Mouse (Mus musculus): Measurements from ENCODE around the gene En1. TPM values are rescaled to one million over a fixed set of nuclear protein-coding genes. Genes with fewer than 3 reads are reported as not detected.

En1 gene
- polyA plus RNA-seq, 2 experiments: 0.01 TPM; not detected in 1

- no peak for ATAC-seq (ENCODE audit: insufficient read depth)
- no peaks in the 10 kb centered on the region for H3K27me3 ChIP-seq (ENCODE audit: control insufficient read depth, insufficient read depth, low read length)
- no peaks in the 10 kb centered on the region for H3K9me3 ChIP-seq (ENCODE audit: control insufficient read depth, low read length)
- DNase-seq (ENCODE audit: low read depth in 3 of 3, low spot score in 3 of 3): no peak
- 52% methylated on average over 4 of the region's 4 CpGs for WGBS (ENCODE audit: insufficient replicate concordance)
- no peak overlapping the region for H3K4me2 ChIP-seq (ENCODE audit: low read depth)
- no peak overlapping the region for H3K27ac ChIP-seq
- TF ChIP-seq EP300 (IDR thresholded peaks at IDR 0.05; ENCODE audit: low read depth): no peak
- no peak for TF ChIP-seq CTCF (IDR thresholded peaks at IDR 0.05; ENCODE audit: low read depth)
- H3K36me3 ChIP-seq (replicated peaks; ENCODE audit: control insufficient read depth, insufficient read depth, low read depth): no peaks in the 10 kb centered on the region
- no peak overlapping the region for H3K9ac ChIP-seq (replicated peaks)
- no peaks in the 10 kb centered on the region for H3K4me1 ChIP-seq (replicated peaks; ENCODE audit: control insufficient read depth in 2 of 2, insufficient read depth in 2 of 2, low read length in 1 of 2)
- H3K4me3 ChIP-seq (ENCODE audit: insufficient read depth in 1 of 2, low read depth in 2 of 2, low read length in 2 of 2): no peak overlapping the region
Observed at GRCm38 (mm10) chr1:120581306-120581705, 20.9 kb upstream of the En1 start.

- ATAC-seq (ENCODE audit: insufficient read depth): no peak
- H3K27me3 ChIP-seq (ENCODE audit: control insufficient read depth, insufficient read depth, low read length): no peaks in the 10 kb centered on the region
- TF ChIP-seq CTCF (IDR thresholded peaks at IDR 0.05; ENCODE audit: low read depth) (no peak), EP300 (IDR thresholded peaks at IDR 0.05; ENCODE audit: low read depth) (no peak)
- DNase-seq (ENCODE audit: low read depth in 3 of 3, low spot score in 3 of 3): no peak
- no peaks in the 10 kb centered on the region for H3K4me1 ChIP-seq (replicated peaks; ENCODE audit: control insufficient read depth in 2 of 2, insufficient read depth in 2 of 2, low read length in 1 of 2)
- no peak overlapping the region for H3K4me3 ChIP-seq (ENCODE audit: insufficient read depth in 1 of 2, low read depth in 2 of 2, low read length in 2 of 2)
- H3K27ac ChIP-seq: no peak overlapping the region
- H3K36me3 ChIP-seq (replicated peaks; ENCODE audit: control insufficient read depth, insufficient read depth, low read depth): no peaks in the 10 kb centered on the region
- H3K4me2 ChIP-seq (ENCODE audit: low read depth): no peak overlapping the region
- 18% methylated on average over 2 of the region's 2 CpGs for WGBS (ENCODE audit: insufficient replicate concordance)
- no peaks in the 10 kb centered on the region for H3K9me3 ChIP-seq (ENCODE audit: control insufficient read depth, low read length)
- no peak overlapping the region for H3K9ac ChIP-seq (replicated peaks)
Observed at GRCm38 (mm10) chr1:120585481-120585880, 16.7 kb upstream of the En1 start.

DNA sequence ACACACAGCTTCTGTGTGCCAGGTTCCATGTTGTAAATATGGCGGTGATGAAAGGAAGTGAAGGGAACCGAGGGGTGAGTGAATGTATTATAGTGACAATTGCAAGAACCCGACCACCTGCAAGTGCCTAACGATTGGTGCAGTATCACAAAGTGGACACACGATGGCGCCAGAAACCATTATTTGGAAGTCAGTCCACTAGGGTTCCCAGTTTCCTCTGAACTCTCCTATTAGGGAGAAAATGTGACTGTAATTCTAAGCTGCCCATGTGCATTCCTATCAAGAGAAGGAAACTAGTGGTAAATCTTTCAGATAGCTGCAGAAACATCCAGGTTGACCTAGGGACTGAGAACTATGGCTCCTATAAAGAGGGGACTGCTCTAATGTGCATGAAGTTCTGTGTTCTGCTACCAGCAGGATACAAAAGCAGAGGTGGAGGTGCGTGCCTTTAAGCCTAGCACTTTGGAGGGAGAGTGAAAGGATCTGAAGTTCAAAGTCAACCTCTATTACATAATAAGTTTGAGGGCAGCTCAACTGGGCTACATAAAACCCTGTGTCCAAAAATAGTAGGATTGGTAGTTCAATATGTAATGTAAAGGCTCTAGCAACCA lies 15.6 kb upstream of the En1 start:
- Histone ChIP-seq H3K27me3 (ENCODE audit: control insufficient read depth, insufficient read depth, low read length) (peaks cover 6% of the 10 kb centered on the region), H3K27ac (no peak overlapping the region), H3K9ac (replicated peaks) (no peak overlapping the region), H3K4me2 (ENCODE audit: low read depth) (no peak overlapping the region), H3K36me3 (replicated peaks; ENCODE audit: control insufficient read depth, insufficient read depth, low read depth) (no peaks in the 10 kb centered on the region), H3K4me3 (ENCODE audit: insufficient read depth in 1 of 2, low read depth in 2 of 2, low read length in 2 of 2) (no peak overlapping the region), H3K4me1 (replicated peaks; ENCODE audit: control insufficient read depth in 2 of 2, insufficient read depth in 2 of 2, low read length in 1 of 2) (no peaks in the 10 kb centered on the region), H3K9me3 (ENCODE audit: control insufficient read depth, low read length) (no peaks in the 10 kb centered on the region)
- TF ChIP-seq EP300 (IDR thresholded peaks at IDR 0.05; ENCODE audit: low read depth) (no peak), CTCF (IDR thresholded peaks at IDR 0.05; ENCODE audit: low read depth) (peak; percentile 75)
- DNase-seq (ENCODE audit: low read depth in 3 of 3, low spot score in 3 of 3): peak; percentile 16 to 24 (median 20)
- ATAC-seq (ENCODE audit: insufficient read depth): no peak
- WGBS (ENCODE audit: insufficient replicate concordance): 9% methylated on average over 7 of the region's 7 CpGs

GRCm38 (mm10) chr1:120587431-120587830 lies 14.8 kb upstream of the En1 start:
- H3K27me3 ChIP-seq (ENCODE audit: control insufficient read depth, insufficient read depth, low read length): peaks cover 11% of the 10 kb centered on the region
- TF ChIP-seq EP300 (IDR thresholded peaks at IDR 0.05; ENCODE audit: low read depth) (no peak), CTCF (IDR thresholded peaks at IDR 0.05; ENCODE audit: low read depth) (no peak)
- 47% methylated on average over 11 of the region's 12 CpGs for WGBS (ENCODE audit: insufficient replicate concordance)

GRCm38 (mm10) chr1:120587960-120588359 lies 14.3 kb upstream of the En1 start:
- no peak for ATAC-seq (ENCODE audit: insufficient read depth)
- WGBS (ENCODE audit: insufficient replicate concordance): 60% methylated on average over 4 of the region's 4 CpGs
- no peak for TF ChIP-seq CTCF (IDR thresholded peaks at IDR 0.05; ENCODE audit: low read depth)
- no peak for TF ChIP-seq EP300 (IDR thresholded peaks at IDR 0.05; ENCODE audit: low read depth)
- Histone ChIP-seq H3K27me3 (ENCODE audit: control insufficient read depth, insufficient read depth, low read length) (peaks cover 15% of the 10 kb centered on the region), H3K36me3 (replicated peaks; ENCODE audit: control insufficient read depth, insufficient read depth, low read depth) (no peaks in the 10 kb centered on the region), H3K9ac (replicated peaks) (no peak overlapping the region), H3K9me3 (ENCODE audit: control insufficient read depth, low read length) (no peaks in the 10 kb centered on the region), H3K4me2 (ENCODE audit: low read depth) (no peak overlapping the region), H3K4me1 (replicated peaks; ENCODE audit: control insufficient read depth in 2 of 2, insufficient read depth in 2 of 2, low read length in 1 of 2) (no peaks in the 10 kb centered on the region), H3K27ac (no peak overlapping the region), H3K4me3 (ENCODE audit: insufficient read depth in 1 of 2, low read depth in 2 of 2, low read length in 2 of 2) (no peak overlapping the region)
- no peak for DNase-seq (ENCODE audit: low read depth in 3 of 3, low spot score in 3 of 3)

More at GRCm38 (mm10) chr1:120587431-120587830, 14.8 kb upstream of the En1 start:
- no peak for ATAC-seq (ENCODE audit: insufficient read depth)
- Histone ChIP-seq H3K36me3 (replicated peaks; ENCODE audit: control insufficient read depth, insufficient read depth, low read depth) (no peaks in the 10 kb centered on the region), H3K4me2 (ENCODE audit: low read depth) (no peak overlapping the region), H3K4me3 (ENCODE audit: insufficient read depth in 1 of 2, low read depth in 2 of 2, low read length in 2 of 2) (no peak overlapping the region), H3K4me1 (replicated peaks; ENCODE audit: control insufficient read depth in 2 of 2, insufficient read depth in 2 of 2, low read length in 1 of 2) (no peaks in the 10 kb centered on the region), H3K9me3 (ENCODE audit: control insufficient read depth, low read length) (no peaks in the 10 kb centered on the region), H3K9ac (replicated peaks) (no peak overlapping the region), H3K27ac (no peak overlapping the region)
- DNase-seq (ENCODE audit: low read depth in 3 of 3, low spot score in 3 of 3): no peak

All from liver, embryonic 14.5 days (tissue).